Mouse (Mus musculus) liver, postnatal 0 days (tissue): ENCODE results near the gene Psmg3.

Source experiments
- CTCF ChIP-seq: sonication (generic); IDR thresholded peaks from 2 replicates; pipeline ENCODE4 v1.5.1; 2016; ENCODE audit warnings: antibody characterized with exemption, low read depth
- EP300 ChIP-seq: IDR thresholded peaks from 2 replicates; pipeline ENCODE4 v1.6.1; 2016; ENCODE audit warnings: antibody characterized with exemption, low read depth, mild to moderate bottlenecking

DNA sequence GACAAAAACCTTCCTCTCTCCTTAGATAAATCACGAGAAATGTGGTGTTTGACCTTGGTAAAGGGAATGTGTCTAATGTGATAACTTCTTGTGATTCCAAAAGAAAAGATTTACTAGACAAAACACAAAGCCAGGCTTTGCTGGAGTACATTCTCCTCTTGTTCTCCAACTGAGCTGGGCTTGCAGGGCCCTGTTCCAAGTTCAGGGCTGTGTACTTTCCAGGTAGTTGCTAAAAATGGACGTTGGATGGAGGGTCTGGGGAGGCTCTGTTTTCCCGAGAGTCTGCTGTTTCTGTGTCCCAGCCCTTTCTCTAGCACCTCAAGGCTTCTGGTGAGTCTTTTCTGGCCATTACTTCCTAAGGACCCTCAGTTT is 33.7 kb downstream of the Psmg3 start:
- TF ChIP-seq EP300 (no peak), CTCF (no peak)
